Mouse (Mus musculus) C2C12 (cell line): ENCODE data around the gene Rccd1.

Experiments used
- CEBPB ChIP-seq: IDR thresholded peaks from one replicate; pipeline ENCODE4 v1.6.1; 2011; ENCODE audit warnings: low read depth, mild to moderate bottlenecking, control low read depth, moderate library complexity
- CTCF ChIP-seq: IDR thresholded peaks from one replicate; pipeline ENCODE4 v1.5.1; 2011; ENCODE audit not compliant: control insufficient read depth, insufficient read depth, insufficient read length
- MYOD1 ChIP-seq: IDR thresholded peaks from one replicate; pipeline ENCODE4 v1.6.1; 2011; ENCODE audit warnings: low read depth; ENCODE audit not compliant: control insufficient read depth, insufficient read length

- TF ChIP-seq CTCF (no peak), MYOD1 (no peak), CEBPB (no peak)
Measured at GRCm38 (mm10) chr7:80368635-80369421, 44.6 kb upstream of the Rccd1 start.
